Mouse (Mus musculus) gastrocnemius, postnatal 10 days (tissue): ENCODE measurements around the gene Ascl4. TPM values are rescaled to one million over a fixed set of nuclear protein-coding genes. Genes with fewer than 3 reads are reported as not detected.

Source experiments
- DNase-seq: peaks from one replicate; pipeline ENCODE4 v3.0.0; 2021; ENCODE audit warnings: mixed read lengths
- long read RNA-seq, 2 experiments: library from polyadenylated mRNA; stranded (forward); transcript quantifications; one replicate each; pipeline ENCODE4 v2.0.0; 2021
- total RNA-seq, 2 experiments: library from RNA; stranded (reverse); gene quantifications; 2 replicates each; pipeline ENCODE4 v1.2.3; 2021

Ascl4 gene
- not detected for total RNA-seq
- long read RNA-seq, experiment 1, result 0 reads
- long read RNA-seq, experiment 2, result 0 reads

DNA sequence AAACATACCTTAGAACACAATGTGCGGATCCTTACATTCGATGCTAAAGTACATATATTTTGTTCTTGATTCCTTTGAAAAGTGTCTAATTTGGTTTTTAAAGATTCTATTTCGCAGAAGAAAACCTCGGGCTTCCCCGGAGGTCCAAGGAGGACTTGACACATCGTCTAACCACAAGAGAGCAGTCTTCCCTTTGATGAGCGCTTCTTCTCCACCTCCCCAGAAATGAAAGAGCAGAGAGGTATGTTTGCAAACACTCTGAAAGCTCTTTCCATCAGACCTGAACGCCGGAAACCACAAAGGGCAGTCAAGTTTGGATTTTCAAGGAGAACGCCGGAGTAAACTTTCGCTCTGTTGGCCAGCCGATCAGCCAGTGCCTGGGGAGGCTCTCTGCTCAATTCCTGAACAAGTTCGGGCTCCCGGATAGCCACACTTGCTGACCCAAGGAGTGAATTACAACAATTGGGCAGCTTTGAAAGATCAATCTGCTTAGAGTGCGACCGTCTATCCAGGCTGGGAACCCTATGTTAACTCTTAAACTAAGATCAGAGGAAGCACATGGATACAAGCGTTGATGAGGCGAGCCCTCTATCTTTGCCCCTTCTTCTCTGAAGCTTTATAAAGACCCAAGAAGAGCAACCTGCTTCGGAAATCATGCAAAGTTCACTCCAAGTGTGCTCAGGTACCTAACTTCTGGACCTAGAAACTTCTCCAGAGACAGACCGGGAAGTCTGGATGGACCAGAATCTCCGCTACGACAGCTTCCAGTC lies at the start of gene Ascl4:
TSS of gene Ascl4 (plus strand) at position 6 of the 770 bp plus-strand sequence.
- peak; percentile 10 for DNase-seq

DNA sequence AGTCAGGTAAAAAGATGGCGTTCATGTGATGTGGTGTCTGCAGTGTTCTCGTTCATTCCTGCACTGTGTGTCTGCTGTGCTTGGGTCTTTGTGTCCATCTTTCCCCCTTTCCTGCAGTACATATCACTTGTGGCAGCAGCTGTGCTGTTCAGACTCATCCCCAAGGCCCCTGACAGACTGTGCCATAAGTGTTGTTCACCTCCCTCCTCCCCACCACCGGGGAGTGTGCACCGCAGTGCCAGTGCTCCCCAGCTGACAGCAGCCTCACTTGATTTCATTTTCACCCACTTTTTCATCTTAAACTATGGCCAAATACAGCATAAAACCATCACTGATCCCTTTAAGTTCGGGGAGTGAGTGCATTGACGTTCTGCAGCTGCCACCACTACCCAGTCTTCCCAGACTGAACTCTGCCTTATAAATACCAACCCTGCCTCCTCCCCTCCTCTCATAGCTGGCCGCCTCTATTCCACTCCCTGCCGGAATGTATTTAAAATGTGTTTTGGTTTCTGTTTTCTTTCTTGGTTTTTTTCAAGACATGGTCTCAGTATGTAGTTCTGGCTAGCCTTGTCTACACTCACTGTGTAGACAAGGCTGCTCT lies 47.5 kb upstream of the Ascl4 start:
- no peak for DNase-seq

DNA sequence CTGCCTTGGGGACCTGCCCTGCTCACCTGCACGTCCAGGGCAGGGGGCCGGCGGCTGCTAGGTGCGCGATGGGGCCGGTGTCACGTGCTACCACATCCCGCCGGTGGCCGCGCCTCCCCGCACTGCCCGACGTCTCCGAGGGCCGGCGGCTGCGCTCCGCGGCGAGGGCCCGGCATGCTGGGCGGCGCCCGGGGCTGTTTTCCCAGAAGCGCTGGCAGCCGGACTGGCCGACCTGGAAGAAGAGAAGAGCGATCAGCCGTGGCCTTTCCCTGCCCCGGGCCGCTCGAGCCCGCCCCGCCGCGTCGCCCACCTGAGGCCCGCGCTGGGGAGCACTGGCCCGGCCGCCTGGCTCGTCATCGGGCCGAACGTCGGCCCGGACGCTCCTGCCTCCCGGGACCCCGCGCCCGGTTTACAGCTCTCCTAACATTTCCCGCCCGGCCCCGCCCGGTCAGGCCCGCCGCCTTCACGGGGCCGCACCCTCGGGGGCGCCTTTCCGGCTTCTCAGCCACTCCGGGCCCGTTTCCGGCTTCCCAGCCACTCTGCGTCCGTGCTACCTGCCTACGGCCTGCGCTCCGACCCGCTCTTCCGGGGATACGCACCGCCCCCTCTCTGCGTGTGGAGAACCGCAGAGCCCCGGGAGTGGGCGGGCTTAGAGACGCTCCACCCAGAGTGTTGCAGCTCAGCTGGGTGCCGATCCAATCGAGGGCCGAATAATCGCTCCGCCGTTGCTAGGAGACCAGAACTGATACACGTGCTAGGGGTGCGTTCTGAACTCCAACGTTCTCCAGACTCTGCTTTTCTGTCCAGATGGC lies 10.8 kb upstream of the Ascl4 start, which contains the start of gene Prdm4:
TSS of gene Prdm4 (minus strand) at position 645 of the 812 bp plus-strand sequence.
- DNase-seq, result peak; percentile 92

DNA sequence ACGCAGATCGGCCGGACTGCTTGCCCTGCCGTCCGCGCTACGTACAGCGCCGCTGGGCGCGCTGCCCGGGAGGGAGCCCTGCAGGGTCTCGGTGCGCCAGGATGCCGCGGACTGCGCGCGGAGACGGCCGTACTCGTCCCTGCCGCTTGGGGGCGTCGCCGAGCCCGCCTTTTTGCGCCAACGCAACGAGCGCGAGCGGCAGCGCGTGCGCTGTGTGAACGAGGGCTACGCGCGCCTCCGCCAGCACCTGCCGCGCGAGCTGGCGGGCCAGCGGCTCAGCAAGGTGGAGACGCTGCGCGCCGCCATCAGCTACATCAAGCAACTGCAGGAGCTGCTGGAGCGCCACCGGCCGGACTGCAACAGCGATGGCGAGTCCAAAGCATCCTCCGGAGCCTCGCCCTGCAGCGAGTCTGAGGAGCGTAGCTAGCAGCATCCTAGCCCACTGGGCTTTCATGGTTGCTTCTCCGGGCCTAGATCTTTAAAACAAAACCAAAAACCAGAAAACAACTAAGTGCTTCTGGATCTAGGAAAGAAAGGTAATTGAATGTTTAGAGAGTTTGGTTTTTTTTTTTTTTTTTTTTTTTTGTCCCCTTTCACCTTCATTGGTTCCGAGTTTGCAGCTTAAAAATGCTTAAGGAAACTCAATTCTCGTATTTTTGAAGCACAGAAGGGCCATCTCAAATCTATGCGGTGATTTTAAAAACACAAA lies 1.2 kb downstream of the Ascl4 start:
- peak; percentile 46 for DNase-seq

DNA sequence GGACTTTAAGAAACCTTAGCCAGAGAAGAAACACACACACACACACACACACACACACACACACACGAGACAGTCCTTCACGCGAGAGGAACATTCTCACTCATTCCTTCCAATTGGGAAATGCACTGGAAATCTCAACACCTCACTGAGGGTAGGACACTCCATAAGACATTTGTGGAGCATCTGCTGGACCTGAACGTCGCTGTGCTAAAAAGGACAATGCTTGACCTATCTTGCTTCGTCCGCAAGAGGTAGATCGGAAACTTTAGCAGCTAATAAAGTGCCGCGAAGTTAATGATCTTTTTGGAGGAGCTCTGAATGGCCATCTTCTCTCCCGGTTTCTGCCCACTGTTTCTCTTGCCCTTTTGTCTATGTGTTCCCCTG lies 1.7 kb downstream of the Ascl4 start:
- no peak for DNase-seq

DNA sequence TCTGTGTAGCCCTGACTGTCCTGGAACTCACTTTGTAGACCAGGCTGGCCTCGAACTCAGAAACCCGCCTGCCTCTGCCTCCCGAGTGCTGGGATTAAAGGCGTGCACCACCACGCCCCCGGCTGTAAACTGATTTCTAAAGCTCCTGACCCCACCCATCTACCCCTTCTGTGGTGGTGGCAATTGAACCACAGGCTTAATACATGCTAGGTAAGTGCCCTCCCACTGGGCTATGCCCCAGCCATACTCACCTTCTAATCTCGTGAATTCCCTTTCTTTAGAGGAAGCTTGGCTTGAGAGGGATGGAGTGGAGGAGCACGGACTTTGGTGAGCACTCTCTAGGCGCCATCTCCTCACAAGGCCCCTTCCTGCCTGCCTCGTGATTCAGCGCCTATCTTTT lies 2.5 kb downstream of the Ascl4 start:
- no peak for DNase-seq

DNA sequence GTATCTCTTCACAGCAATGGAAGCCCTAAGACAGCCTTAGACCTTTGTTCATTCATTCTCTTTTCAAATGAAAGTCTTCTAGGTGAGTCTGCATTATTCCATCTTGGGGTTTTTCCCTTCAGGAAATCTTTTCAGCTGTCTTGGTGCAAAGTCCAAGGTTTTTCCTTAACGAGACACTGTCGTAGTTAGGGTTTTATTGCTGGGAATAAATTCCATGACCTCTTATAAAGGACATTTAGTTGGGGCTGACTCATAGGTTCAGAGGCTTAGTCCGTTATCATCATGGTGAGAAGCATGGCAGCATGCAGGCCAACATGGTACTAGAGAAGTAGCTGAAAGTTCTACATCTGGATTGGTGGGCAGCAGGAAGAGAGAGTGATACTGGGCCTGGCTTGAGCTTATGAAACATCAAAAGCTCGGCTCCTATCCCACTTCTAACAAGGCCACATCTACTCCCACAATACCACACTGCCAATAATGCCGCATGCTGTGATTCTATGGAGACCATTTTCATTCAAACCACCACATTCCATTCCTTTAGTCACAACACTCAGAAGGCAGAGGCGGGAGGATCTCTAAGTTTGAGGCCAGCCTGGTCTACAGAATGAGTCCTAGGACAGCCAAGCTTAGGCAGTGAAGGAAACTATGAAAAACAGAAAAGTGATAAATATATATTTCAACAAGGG lies 8.9 kb downstream of the Ascl4 start:
- no peak for DNase-seq

DNA sequence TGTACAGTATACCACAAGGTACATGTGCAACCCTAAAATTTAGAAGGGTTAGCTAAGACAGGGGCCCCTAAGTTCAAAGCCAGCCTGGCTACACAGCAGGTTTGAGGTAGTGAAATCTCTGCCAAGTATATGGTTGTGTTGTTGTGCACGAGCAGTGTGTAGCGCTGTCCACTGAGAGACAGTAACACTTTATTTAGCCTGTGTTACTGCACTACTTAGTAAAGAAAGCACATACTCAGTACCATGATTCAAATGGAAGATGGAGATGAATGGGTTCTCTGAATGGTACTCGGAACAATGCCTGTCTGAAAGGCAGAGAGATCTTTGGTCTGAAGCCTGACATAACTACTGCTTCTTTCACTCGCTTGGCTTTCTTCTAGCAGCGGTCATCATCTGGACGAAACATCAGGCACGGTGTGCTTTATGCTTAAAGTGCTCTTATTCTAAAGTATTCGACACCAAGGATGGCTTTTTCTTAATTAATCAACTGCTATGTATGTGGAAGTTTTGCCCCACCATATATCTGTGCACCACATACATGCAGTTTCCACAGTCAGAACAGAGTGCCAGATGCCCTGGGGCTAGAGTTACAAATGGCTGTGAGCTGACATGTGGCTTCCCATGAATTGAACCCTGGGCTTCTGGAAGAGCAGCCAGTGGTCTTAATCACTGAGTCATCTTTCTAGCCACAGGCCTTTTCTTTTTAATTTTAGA lies 21.2 kb downstream of the Ascl4 start:
- DNase-seq, result no peak

DNA sequence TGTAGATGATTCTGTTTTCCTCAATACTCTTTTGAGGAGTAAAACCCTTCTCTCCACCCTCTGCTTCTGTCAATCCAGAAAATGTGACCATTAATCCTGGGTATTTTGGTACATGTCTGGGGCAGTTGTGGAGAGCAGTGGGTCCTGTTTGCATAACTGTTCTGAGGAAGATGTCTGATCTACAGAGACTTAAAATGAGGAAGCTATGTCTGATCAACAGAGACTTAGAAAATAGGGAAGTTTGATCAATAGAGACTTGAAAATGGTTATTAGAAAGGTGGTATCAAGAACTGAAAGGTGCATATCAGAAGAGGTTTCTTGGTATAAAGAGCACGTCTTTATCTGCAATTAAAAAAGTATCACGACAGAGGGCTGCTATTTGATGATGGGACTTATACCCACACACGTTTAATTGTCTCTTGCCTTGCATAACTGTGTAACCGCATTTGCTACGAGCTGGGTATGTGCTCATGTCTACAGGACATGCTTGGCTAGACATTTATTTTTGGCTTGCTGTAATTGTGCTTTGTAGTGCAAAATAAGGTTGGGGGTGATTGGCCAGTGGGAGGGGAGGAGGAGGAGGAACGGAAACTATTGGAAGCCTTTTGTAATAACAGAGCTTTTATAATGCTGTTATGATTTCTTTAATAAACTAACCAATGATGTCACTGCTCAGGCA lies 24.4 kb downstream of the Ascl4 start:
- DNase-seq, result no peak

DNA sequence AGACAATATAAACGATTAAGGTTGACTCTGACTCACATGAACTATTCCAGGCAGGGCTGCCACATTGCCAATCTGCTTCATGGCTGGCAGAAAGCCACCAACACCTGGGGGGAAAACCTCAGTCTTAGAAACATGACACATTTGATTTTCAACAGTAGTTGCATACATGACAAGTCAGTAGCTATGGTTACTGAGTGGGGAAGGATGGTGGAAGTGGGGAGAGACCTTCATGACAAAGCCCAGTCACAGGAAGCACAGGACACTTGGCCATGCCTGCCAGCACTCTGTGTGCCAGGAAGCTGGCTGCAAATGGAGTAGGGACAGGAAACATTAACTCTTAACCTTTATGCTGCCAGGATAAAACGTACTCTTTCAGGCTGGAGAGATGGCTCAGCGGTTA lies 25.9 kb downstream of the Ascl4 start:
- no peak for DNase-seq

DNA sequence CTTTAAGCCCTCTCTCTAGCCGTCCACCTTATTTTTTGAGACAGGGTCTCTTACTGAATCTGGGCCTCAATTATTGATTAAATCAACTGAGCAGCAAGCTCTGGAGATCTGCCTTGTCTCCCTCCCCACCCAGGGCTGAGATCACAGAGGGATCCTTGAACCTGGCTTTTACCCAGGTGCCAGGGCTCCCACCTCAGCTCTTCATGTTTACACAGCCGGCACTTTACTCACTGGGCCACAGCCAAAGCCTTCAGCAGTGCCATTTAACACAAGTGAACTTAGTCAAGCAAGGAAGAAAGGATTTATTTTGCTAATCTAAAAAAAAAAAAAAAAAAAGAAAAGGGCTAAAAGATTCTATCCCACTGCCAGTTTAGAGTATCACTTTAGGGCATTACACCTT lies 26.9 kb downstream of the Ascl4 start:
- no peak for DNase-seq

DNA sequence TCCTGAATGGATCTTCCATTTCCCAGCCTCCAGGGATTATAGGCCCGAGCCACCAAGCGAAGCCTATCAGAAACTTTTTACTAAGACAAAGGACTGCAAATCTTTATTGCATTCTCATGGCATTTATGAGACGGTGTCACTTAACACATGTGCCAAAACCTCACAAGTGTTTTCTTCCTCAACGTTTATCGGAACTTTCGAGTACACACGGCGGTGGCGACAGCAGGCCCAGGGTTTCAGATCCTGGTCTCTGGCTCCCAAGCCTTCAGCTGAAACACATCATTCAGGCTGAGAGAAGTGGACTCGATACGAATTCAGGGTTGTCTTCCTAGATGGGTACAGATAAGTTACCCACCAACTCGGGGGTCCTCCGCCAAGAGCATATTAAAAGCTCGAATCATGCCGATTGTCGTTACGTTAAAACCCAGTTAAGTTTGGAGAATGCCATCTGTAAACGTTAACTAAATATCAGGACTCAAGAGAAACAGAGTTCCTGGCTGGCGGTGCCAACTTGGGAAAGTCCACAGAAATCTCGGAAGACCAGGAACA lies 29.5 kb downstream of the Ascl4 start:
- DNase-seq, result no peak

DNA sequence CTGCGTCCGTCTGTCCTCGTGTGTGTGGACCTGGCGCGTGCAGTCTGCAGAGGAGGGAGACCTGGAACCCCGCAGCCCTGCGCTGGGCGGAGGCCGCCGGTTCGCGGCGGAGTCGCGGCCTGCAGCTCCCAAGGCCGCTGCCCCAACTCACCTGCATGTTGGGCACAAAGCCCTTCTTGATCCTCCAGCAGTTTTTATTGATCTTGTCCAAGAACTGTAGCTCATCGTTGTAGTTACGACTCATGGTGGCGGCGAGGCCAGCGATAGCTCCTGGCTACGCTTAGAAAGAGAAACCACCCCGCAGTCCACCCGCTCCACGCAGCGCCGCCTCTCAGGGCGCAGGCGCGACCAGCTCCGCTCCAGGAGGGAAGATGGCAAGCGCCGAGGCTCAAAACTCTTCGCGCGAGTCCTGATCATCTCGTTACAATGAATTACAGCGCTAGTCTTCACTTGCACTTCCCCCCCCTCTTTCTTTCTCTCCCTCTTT lies 30.0 kb downstream of the Ascl4 start, which contains the start of gene Rtcb:
TSS of gene Rtcb (minus strand) at position 360 of the 487 bp plus-strand sequence.
- peak; percentile 99 for DNase-seq

DNA sequence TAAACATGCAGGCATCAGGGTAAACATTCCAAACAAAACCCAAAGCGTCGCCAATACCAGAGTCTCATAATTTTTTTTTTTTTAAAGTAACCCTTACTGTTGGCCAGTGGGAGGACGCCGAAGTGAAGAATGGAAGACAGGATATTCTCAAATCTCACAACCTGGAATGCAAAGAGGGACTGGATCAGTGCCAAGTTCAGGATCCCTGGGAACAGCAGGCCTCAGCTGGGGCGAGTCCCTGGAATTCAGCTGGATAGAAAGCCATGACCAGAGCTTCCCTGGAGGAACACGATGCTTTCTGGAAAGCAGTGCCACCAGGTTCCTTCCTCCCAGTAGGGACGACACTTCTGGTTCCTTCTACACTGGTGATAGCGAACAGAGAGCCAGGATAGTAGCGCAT lies 35.4 kb downstream of the Ascl4 start:
- no peak for DNase-seq

DNA sequence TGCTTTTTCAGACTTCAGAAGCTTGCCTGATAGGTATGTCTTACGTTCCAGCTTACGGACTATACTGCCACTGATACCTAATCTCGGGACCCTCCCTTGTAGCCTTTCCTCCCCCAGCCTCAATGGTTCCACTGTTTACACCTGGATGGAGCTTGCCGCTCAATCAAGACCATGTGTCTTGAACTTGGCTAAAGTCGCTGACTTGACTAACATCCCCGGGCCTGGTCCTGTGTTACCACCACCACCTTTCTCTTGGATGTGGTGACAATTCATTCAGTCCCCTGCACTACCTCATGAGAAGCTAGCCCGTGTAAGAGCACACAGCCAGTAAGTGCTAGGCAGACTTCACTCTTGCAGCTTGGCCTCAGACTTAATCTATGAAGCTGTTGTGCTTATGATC lies 36.8 kb downstream of the Ascl4 start:
- DNase-seq, result no peak

DNA sequence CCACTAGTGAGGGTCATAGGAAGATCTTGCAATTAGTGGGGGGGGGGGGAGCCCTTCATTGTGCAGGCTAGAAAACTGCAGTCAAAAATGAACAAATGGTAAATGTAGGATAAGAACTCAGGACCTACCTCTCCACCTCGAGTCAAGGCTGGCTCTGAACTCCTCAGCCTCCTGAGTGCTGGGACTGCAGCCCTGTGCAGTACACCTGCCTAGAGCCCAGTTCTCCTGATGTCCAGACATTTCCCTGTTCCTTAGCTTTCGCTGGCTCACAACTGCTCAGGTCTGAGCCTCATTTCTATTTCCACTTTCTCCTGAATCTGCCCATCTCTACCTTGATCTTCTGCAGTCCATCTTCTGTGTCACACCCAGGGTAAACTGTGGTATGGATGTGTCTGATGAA lies 39.0 kb downstream of the Ascl4 start:
- DNase-seq, result no peak

DNA sequence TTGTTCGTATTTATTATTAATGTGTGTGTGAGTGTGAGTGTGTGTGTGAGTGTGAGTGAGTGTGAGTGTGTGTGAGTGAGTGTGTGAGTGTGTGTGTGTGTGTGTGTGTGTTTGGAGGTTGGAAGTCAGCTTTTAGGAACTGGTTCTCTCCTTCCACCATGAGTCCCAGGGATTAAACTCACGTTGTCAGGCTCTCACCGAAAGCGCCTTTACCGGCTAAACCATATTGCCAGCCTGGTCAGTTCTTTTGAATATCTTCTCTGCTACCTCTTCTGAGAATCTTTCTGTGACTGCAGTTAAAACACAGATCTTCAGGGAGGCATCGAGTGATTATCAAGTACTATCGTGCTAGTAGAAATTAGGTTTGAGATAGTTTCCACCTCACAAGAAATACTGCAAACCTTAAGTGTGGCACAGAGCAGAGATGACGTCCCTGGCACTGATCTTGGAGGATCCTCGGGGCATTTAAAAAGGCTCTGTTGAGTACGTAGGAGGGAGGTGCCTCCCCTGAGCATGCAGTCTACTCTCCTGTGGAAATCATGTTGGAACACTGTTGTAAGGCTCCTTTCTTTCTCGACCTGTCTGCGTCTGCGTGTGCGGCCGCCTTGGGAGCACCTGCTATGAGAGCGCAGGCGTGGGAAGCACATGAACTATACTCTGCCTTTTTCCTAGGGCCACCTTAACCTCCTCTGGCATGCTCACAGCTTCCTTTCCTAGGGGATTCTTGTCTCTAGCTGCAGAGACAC lies 40.1 kb downstream of the Ascl4 start:
- no peak for DNase-seq

DNA sequence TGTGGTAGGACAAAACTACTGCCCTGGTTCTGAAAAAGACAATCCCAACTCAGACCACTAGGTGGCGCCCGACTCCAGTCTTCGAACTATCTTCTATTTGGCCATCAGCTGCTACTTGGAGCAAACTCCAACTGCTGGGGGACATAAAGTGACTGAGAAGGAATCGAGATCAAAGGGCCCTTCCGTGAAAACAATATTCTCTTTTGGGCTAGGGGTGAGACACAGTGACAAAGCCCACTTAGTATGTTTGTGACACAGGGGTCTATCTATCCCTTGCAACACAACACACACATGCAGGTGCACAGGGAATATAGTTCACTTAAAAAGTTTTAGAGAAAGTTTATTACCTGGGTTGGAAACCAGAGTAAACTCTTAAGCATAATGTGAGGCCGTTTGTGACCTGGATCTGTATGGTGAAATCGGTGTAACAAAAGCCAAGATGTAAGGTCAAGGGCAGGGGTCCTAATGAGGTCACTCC lies 40.7 kb downstream of the Ascl4 start:
- peak; percentile 82 for DNase-seq

DNA sequence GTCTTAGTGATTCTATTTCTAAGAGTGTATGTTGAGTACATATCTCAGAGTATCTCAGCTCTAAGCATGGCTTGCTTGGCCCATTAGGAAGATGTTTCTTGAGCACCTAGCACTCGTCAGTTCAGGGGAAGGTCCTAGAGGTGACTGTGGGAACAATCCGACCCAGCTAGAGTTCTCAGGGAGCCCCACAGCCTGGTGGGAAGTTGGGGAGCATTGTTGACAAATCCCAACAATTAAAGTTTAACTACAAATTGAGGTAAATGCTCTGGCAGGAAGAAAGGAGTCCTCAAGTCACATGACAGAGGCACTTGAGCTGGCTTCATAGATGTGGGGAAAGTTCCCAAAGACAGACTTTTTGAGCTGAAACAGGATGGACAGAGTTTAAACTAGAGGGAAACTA lies 41.2 kb downstream of the Ascl4 start:
- DNase-seq, result no peak
